Mouse (Mus musculus): ENCODE data around the gene Stra6.

Stra6 gene

DNA sequence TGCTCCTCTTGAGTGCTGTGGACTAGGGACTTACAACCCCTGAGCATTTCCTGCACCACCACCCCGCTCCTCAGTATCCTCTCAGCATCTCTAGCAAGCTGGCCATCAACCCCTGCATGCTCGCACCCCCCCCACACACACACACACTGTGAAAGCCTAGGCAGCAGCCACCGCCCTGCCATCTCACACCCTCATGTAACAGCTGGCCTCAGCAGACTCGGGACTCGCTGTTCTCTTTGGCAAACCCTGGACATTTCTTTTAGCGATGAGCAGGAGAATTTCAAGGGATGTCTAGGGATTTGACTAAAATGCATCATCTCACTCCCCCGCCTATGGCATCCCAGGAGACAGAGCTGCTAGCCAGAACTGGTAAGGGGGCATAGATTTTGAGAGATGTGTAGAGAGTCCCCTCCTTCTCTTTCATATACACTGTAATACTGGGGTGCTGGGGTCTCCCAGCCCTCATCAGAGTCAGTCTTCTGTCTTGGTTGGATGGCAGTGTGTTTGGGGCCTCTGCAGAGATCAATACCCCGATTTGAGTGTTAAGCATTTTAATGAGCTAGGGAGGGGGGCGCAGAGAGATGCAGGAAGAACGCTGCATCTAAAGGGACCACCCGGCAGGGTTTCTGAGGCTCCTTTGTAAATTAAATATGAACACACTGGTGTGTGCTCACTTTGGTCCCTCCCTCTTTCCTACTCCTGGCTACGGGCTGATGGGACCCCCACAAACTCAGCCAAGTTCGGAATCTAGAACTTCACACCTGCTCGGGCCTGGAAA is 139.3 kb downstream of the Stra6 start:
- in situ Hi-C loops (cut with MboI) = loop anchor here (10.0 kb wide), 2 partner anchors 148 to 172 kb away; partner anchors contain the start of gene Tbc1d21
